26 mouse cellular contexts compared by ENCODE assay signal in genomic region chr1:57281549-57281948, GRCm38 (mm10).
"Had no signal": no experiment of that assay in that cellular context is flagged by ENCODE, and none has a peak within 500 bp of the region (broad histone marks: within the 10 kb centered on the region; RNA-seq: fewer than 3 reads in every experiment).

No protein-coding gene starts in this region.

- H3K4me3 ChIP-seq: embryonic facial prominence, embryonic 10.5 days; embryonic facial prominence, embryonic 12.5 days; embryonic facial prominence, embryonic 13.5 days; embryonic facial prominence, embryonic 15.5 days; erythroblast, embryonic 14.5 days; forebrain, embryonic 12.5 days; forebrain, embryonic 13.5 days; forebrain, embryonic 15.5 days; gastrocnemius, adult 2 months; heart, adult 2 months; heart, embryonic 10.5 days had no signal

- H3K27ac ChIP-seq: embryonic facial prominence, embryonic 10.5 days; embryonic facial prominence, embryonic 12.5 days; embryonic facial prominence, embryonic 13.5 days; embryonic facial prominence, embryonic 15.5 days; forebrain, embryonic 12.5 days; forebrain, embryonic 13.5 days; forebrain, embryonic 15.5 days; gastrocnemius, adult 2 months; heart, adult 2 months; heart, embryonic 10.5 days had no signal

- H3K36me3 ChIP-seq: embryonic facial prominence, embryonic 10.5 days; embryonic facial prominence, embryonic 12.5 days; embryonic facial prominence, embryonic 13.5 days; embryonic facial prominence, embryonic 15.5 days; forebrain, embryonic 12.5 days; forebrain, embryonic 15.5 days; heart, embryonic 10.5 days had no signal

- H3K4me2 ChIP-seq: embryonic facial prominence, embryonic 12.5 days; embryonic facial prominence, embryonic 13.5 days; embryonic facial prominence, embryonic 15.5 days; forebrain, embryonic 12.5 days; forebrain, embryonic 13.5 days; forebrain, embryonic 15.5 days had no signal

- H3K9ac ChIP-seq: embryonic facial prominence, embryonic 12.5 days; embryonic facial prominence, embryonic 13.5 days; embryonic facial prominence, embryonic 15.5 days; forebrain, embryonic 12.5 days; forebrain, embryonic 13.5 days; forebrain, embryonic 15.5 days; forebrain, postnatal 0 days had no signal

- DNase-seq: cerebellum, adult 9-11 months; cerebellum, postnatal 10 days; cerebellum, postnatal 14 days; cerebellum, postnatal 25 days; cerebellum, postnatal 36 days; embryo, embryonic 11 days; forebrain, postnatal 0 days; gastrocnemius, adult 2 months; gastrocnemius, postnatal 10 days; gastrocnemius, postnatal 14 days; gastrocnemius, postnatal 25 days; gastrocnemius, postnatal 36 days; heart, adult 11 months; heart, adult 18-20 months; heart, adult 2 months had no signal

- H3K4me1 ChIP-seq: embryonic facial prominence, embryonic 10.5 days; embryonic facial prominence, embryonic 12.5 days; embryonic facial prominence, embryonic 13.5 days; embryonic facial prominence, embryonic 15.5 days; forebrain, embryonic 12.5 days; forebrain, embryonic 13.5 days; forebrain, embryonic 15.5 days; heart, embryonic 10.5 days had no signal

- ATAC-seq: forebrain, embryonic 13.5 days; forebrain, embryonic 14.5 days; forebrain, embryonic 15.5 days; forebrain, embryonic 16.5 days; forebrain, postnatal 0 days had no signal

- H3K27me3 ChIP-seq: embryonic facial prominence, embryonic 12.5 days; embryonic facial prominence, embryonic 13.5 days; embryonic facial prominence, embryonic 15.5 days; forebrain, embryonic 12.5 days; forebrain, embryonic 13.5 days; forebrain, embryonic 15.5 days had no signal

- H3K9me3 ChIP-seq: embryonic facial prominence, embryonic 10.5 days; embryonic facial prominence, embryonic 12.5 days; embryonic facial prominence, embryonic 13.5 days; embryonic facial prominence, embryonic 15.5 days; forebrain, embryonic 12.5 days; forebrain, embryonic 13.5 days; forebrain, embryonic 15.5 days; heart, embryonic 10.5 days had no signal
